Mouse (Mus musculus): ENCODE results near the gene Slc28a3. TPM values are rescaled to one million over a fixed set of nuclear protein-coding genes. Genes with fewer than 3 reads are reported as not detected.

Gene Slc28a3
- polyA plus RNA-seq (2014; fragmentation: Nextera tagmentation; extraction: Ambion mirVana): not detected in 2 replicates

DNA sequence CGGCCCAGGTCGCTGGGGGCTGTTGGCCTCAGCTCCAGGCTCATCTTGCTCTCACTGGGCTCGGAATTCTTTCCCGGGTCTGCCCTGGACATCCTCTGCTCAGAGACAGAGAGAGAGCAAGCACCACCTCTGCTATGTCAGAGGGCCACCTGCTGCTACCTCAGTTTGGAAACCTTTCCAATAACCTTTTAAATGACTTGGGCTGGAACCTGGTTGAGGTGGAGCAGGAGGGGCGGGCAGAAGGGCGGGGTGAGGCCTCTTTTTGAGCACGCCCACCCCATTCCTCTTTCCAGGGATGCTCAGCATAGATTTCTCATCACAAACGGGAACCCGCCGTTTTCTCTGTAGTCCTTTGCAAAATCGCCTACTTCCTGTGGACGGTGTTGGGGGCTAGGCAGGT, at the start of gene Slc28a3:
Slc28a3 (minus strand) TSS at position 162 of the 400 bp plus-strand sequence.
- H3K27ac ChIP-seq (ENCODE audit: low read depth, low read length): no peak within 1 kb of the TSS
- no peaks in the 10 kb centered on the region for H3K9me3 ChIP-seq (ENCODE audit: control insufficient read depth, low read length)
- 13% methylated on average over 12 of the region's 12 CpGs for WGBS
- H3K36me3 ChIP-seq (ENCODE audit: control insufficient read depth, insufficient read depth, low read length): no peaks in the 10 kb centered on the region
- no peak for DNase-seq (ENCODE audit: low spot score)
- H3K4me2 ChIP-seq (ENCODE audit: low read depth, low read length, severe bottlenecking): no peak within 1 kb of the TSS
- no peak for ATAC-seq (replicated peaks; ENCODE audit: low FRiP score)
- no peak within 1 kb of the TSS for H3K9ac ChIP-seq (ENCODE audit: low read length)
- no peaks in the 10 kb centered on the region for H3K27me3 ChIP-seq (ENCODE audit: control insufficient read depth, insufficient read depth, low read length)
- H3K4me3 ChIP-seq (ENCODE audit: low read depth, low read length): no peak within 1 kb of the TSS
- H3K4me1 ChIP-seq (replicated peaks; ENCODE audit: control insufficient read depth, insufficient read depth, low read length): 0 out of 2 replicates have a peak, but pooled peaks cover 1% of the 10 kb centered on the region

GRCm38 (mm10) chr13:58657987-58658386, 47.3 kb upstream of the Slc28a3 start:
- WGBS: 40% methylated on average over 9 of the region's 9 CpGs
- Histone ChIP-seq H3K9me3 (ENCODE audit: control insufficient read depth, low read length) (no peaks in the 10 kb centered on the region), H3K27ac (ENCODE audit: low read depth, low read length) (no peak overlapping the region), H3K9ac (ENCODE audit: low read length) (no peak overlapping the region), H3K4me3 (ENCODE audit: low read depth, low read length) (no peak overlapping the region), H3K4me2 (ENCODE audit: low read depth, low read length, severe bottlenecking) (no peak overlapping the region), H3K36me3 (ENCODE audit: control insufficient read depth, insufficient read depth, low read length) (no peaks in the 10 kb centered on the region), H3K4me1 (replicated peaks; ENCODE audit: control insufficient read depth, insufficient read depth, low read length) (0 out of 2 replicates have a peak, but pooled peaks cover 2% of the 10 kb centered on the region), H3K27me3 (ENCODE audit: control insufficient read depth, insufficient read depth, low read length) (no peaks in the 10 kb centered on the region)
- DNase-seq (ENCODE audit: low spot score) (no peak), ATAC-seq (replicated peaks; ENCODE audit: low FRiP score) (no peak)

GRCm38 (mm10) chr13:58656885-58657284, 46.2 kb upstream of the Slc28a3 start:
- Histone ChIP-seq H3K4me2 (ENCODE audit: low read depth, low read length, severe bottlenecking) (no peak overlapping the region), H3K27ac (ENCODE audit: low read depth, low read length) (no peak overlapping the region), H3K9me3 (ENCODE audit: control insufficient read depth, low read length) (no peaks in the 10 kb centered on the region), H3K4me1 (replicated peaks; ENCODE audit: control insufficient read depth, insufficient read depth, low read length) (0 out of 2 replicates have a peak, but pooled peaks cover 2% of the 10 kb centered on the region), H3K27me3 (ENCODE audit: control insufficient read depth, insufficient read depth, low read length) (no peaks in the 10 kb centered on the region), H3K9ac (ENCODE audit: low read length) (no peak overlapping the region), H3K4me3 (ENCODE audit: low read depth, low read length) (no peak overlapping the region), H3K36me3 (ENCODE audit: control insufficient read depth, insufficient read depth, low read length) (no peaks in the 10 kb centered on the region)
- no peak for ATAC-seq (replicated peaks; ENCODE audit: low FRiP score)
- DNase-seq (ENCODE audit: low spot score): no peak
- 89% methylated on average over 3 of the region's 3 CpGs for WGBS

DNA sequence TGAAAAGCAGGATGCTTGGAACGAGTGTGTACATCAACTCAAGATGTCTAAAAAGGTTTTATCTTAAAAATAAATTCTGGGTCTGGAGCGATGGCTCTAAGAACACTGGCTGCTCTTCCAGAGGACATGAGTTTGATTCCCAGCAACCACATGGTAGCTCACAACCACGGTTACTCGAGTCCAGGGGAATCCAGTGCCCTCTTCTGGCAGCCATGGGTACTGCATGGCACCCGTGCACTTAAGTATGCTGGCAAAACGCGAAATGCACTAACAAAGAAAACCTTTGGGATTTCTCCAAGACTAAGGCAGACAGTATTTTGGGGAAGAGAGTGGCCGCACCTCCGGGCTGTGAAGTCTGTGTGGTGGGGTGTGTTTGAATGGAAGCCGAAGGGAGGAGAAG, 44.9 kb upstream of the Slc28a3 start:
- no peaks in the 10 kb centered on the region for H3K9me3 ChIP-seq (ENCODE audit: control insufficient read depth, low read length)
- H3K9ac ChIP-seq (ENCODE audit: low read length): no peak overlapping the region
- H3K27me3 ChIP-seq (ENCODE audit: control insufficient read depth, insufficient read depth, low read length): no peaks in the 10 kb centered on the region
- no peak overlapping the region for H3K4me2 ChIP-seq (ENCODE audit: low read depth, low read length, severe bottlenecking)
- H3K27ac ChIP-seq (ENCODE audit: low read depth, low read length): no peak overlapping the region
- H3K36me3 ChIP-seq (ENCODE audit: control insufficient read depth, insufficient read depth, low read length): no peaks in the 10 kb centered on the region
- no peak overlapping the region for H3K4me3 ChIP-seq (ENCODE audit: low read depth, low read length)
- 79% methylated on average over 10 of the region's 10 CpGs for WGBS
- ATAC-seq (replicated peaks; ENCODE audit: low FRiP score): no peak
- H3K4me1 ChIP-seq (replicated peaks; ENCODE audit: control insufficient read depth, insufficient read depth, low read length): 0 out of 2 replicates have a peak, but pooled peaks cover 2% of the 10 kb centered on the region
- no peak for DNase-seq (ENCODE audit: low spot score)

- WGBS: 20% methylated on average over 6 of the region's 6 CpGs
- Histone ChIP-seq H3K27me3 (ENCODE audit: control insufficient read depth, insufficient read depth, low read length) (no peaks in the 10 kb centered on the region), H3K9me3 (ENCODE audit: control insufficient read depth, low read length) (no peaks in the 10 kb centered on the region), H3K4me3 (ENCODE audit: low read depth, low read length) (no peak overlapping the region), H3K9ac (ENCODE audit: low read length) (no peak overlapping the region), H3K36me3 (ENCODE audit: control insufficient read depth, insufficient read depth, low read length) (no peaks in the 10 kb centered on the region), H3K4me1 (replicated peaks; ENCODE audit: control insufficient read depth, insufficient read depth, low read length) (no peaks in the 10 kb centered on the region), H3K4me2 (ENCODE audit: low read depth, low read length, severe bottlenecking) (no peak overlapping the region), H3K27ac (ENCODE audit: low read depth, low read length) (no peak overlapping the region)
- DNase-seq (ENCODE audit: low spot score) (peak; percentile 85), ATAC-seq (replicated peaks; ENCODE audit: low FRiP score) (no peak)
These were observed 29.7 kb upstream of the Slc28a3 start for GRCm38 (mm10) chr13:58640330-58640729.

GRCm38 (mm10) chr13:58638950-58639349, 28.3 kb upstream of the Slc28a3 start:
- Histone ChIP-seq H3K4me3 (ENCODE audit: low read depth, low read length) (no peak overlapping the region), H3K4me1 (replicated peaks; ENCODE audit: control insufficient read depth, insufficient read depth, low read length) (no peaks in the 10 kb centered on the region), H3K9ac (ENCODE audit: low read length) (no peak overlapping the region), H3K27ac (ENCODE audit: low read depth, low read length) (no peak overlapping the region), H3K27me3 (ENCODE audit: control insufficient read depth, insufficient read depth, low read length) (no peaks in the 10 kb centered on the region), H3K36me3 (ENCODE audit: control insufficient read depth, insufficient read depth, low read length) (no peaks in the 10 kb centered on the region), H3K4me2 (ENCODE audit: low read depth, low read length, severe bottlenecking) (no peak overlapping the region), H3K9me3 (ENCODE audit: control insufficient read depth, low read length) (no peaks in the 10 kb centered on the region)
- DNase-seq (ENCODE audit: low spot score): peak; percentile 57
- ATAC-seq (replicated peaks; ENCODE audit: low FRiP score): no peak; the same call in 1 of the 2 replicates
- 47% methylated on average over 4 of the region's 4 CpGs for WGBS

- Histone ChIP-seq H3K36me3 (ENCODE audit: control insufficient read depth, insufficient read depth, low read length) (no peaks in the 10 kb centered on the region), H3K9ac (ENCODE audit: low read length) (no peak overlapping the region), H3K9me3 (ENCODE audit: control insufficient read depth, low read length) (no peaks in the 10 kb centered on the region), H3K4me1 (replicated peaks; ENCODE audit: control insufficient read depth, insufficient read depth, low read length) (no peaks in the 10 kb centered on the region), H3K27me3 (ENCODE audit: control insufficient read depth, insufficient read depth, low read length) (no peaks in the 10 kb centered on the region), H3K4me3 (ENCODE audit: low read depth, low read length) (no peak overlapping the region), H3K4me2 (ENCODE audit: low read depth, low read length, severe bottlenecking) (no peak overlapping the region), H3K27ac (ENCODE audit: low read depth, low read length) (no peak overlapping the region)
- WGBS: 17% methylated on average over 13 of the region's 13 CpGs
- DNase-seq (ENCODE audit: low spot score): peak; percentile 78
- no peak for ATAC-seq (replicated peaks; ENCODE audit: low FRiP score)
These were observed 26.8 kb upstream of the Slc28a3 start for GRCm38 (mm10) chr13:58637360-58638002.

- ATAC-seq (replicated peaks; ENCODE audit: low FRiP score) (no peak), DNase-seq (ENCODE audit: low spot score) (no peak)
- H3K9ac ChIP-seq (ENCODE audit: low read length): no peak overlapping the region
- no peaks in the 10 kb centered on the region for H3K9me3 ChIP-seq (ENCODE audit: control insufficient read depth, low read length)
- no peak overlapping the region for H3K27ac ChIP-seq (ENCODE audit: low read depth, low read length)
- WGBS: 25% methylated on average over 4 of the region's 4 CpGs
- H3K4me1 ChIP-seq (replicated peaks; ENCODE audit: control insufficient read depth, insufficient read depth, low read length): no peaks in the 10 kb centered on the region; the same call in 1 of the 2 replicates
- H3K4me3 ChIP-seq (ENCODE audit: low read depth, low read length): no peak overlapping the region
- no peaks in the 10 kb centered on the region for H3K36me3 ChIP-seq (ENCODE audit: control insufficient read depth, insufficient read depth, low read length)
- H3K27me3 ChIP-seq (ENCODE audit: control insufficient read depth, insufficient read depth, low read length): no peaks in the 10 kb centered on the region
- H3K4me2 ChIP-seq (ENCODE audit: low read depth, low read length, severe bottlenecking): no peak overlapping the region
These were observed 23.2 kb upstream of the Slc28a3 start for GRCm38 (mm10) chr13:58633887-58634286.

DNA sequence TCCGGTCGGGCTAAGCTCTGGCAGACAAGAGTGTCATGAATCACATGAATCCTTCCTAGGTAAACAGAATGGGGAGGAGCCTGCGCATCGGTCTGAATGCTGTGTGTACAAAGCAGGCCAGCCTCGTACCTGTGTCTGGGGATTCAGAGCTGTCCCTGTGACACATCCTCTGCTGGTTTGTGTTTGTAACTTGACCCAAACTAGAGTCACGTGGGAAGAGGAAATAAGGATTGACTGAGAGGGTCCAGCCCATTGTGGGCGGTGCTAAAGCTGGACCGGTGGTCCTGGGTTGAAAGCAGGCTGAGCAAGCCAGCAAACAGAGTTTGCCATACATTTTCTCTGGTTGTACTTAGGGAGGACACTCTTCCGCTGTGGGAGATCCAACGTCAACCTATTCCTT, 20.1 kb upstream of the Slc28a3 start:
- WGBS: 43% methylated on average over 10 of the region's 10 CpGs
- H3K27me3 ChIP-seq (ENCODE audit: control insufficient read depth, insufficient read depth, low read length): no peaks in the 10 kb centered on the region
- H3K4me3 ChIP-seq (ENCODE audit: low read depth, low read length): no peak overlapping the region
- no peak for DNase-seq (ENCODE audit: low spot score)
- no peak for ATAC-seq (replicated peaks; ENCODE audit: low FRiP score)
- H3K9ac ChIP-seq (ENCODE audit: low read length): no peak overlapping the region
- no peak overlapping the region for H3K4me2 ChIP-seq (ENCODE audit: low read depth, low read length, severe bottlenecking)
- H3K9me3 ChIP-seq (ENCODE audit: control insufficient read depth, low read length): no peaks in the 10 kb centered on the region
- H3K4me1 ChIP-seq (replicated peaks; ENCODE audit: control insufficient read depth, insufficient read depth, low read length): no peaks in the 10 kb centered on the region; the same call in 1 of the 2 replicates
- no peak overlapping the region for H3K27ac ChIP-seq (ENCODE audit: low read depth, low read length)
- no peaks in the 10 kb centered on the region for H3K36me3 ChIP-seq (ENCODE audit: control insufficient read depth, insufficient read depth, low read length)

Measured in forebrain, embryonic 11.5 days (tissue).